Mouse (Mus musculus): ENCODE data around the gene C330007P06Rik. TPM values are rescaled to one million over a fixed set of nuclear protein-coding genes. Genes with fewer than 3 reads are reported as not detected.
"Not testable (repeated sequence)": the region's sequence is repeated elsewhere in the genome, so short reads cannot be mapped to it uniquely, and the experiment has no call there.

The C330007P06Rik gene
- polyA plus RNA-seq, 2 experiments, result 6.2 to 14.6 TPM

DNA sequence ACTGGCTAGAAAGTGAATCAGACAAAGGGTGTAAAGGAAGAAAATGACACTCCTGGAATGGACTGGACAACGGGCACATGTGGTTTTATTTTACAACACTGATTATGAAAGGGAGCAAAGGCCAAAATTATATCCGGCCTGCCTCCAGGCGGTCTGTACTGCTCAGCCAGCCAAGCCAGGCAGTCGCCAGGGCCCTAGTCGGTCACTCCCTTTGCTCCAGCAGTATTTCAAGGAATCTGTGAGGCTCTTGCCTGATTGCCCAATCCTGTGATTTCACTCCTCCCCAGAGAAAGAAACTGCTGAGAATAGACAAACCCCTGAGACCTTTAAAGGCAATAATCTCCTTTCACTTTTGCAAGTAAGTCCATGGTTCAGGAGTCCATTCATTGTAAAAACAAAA lies 69.7 kb downstream of the C330007P06Rik start:
- Histone ChIP-seq H3K4me3 (ENCODE audit: insufficient read depth in 1 of 2, low read depth in 2 of 2, low read length in 2 of 2) (no peak overlapping the region), H3K4me2 (ENCODE audit: low read depth) (no peak overlapping the region), H3K9ac (replicated peaks) (no peak overlapping the region), H3K36me3 (replicated peaks; ENCODE audit: control insufficient read depth, insufficient read depth, low read depth) (no peaks in the 10 kb centered on the region), H3K4me1 (replicated peaks; ENCODE audit: control insufficient read depth in 2 of 2, insufficient read depth in 2 of 2, low read length in 1 of 2) (peaks cover 0 to 6% of the 10 kb centered on the region in 2 experiments; a peak in 3 of 4 replicates), H3K27ac (no peak overlapping the region), H3K27me3 (ENCODE audit: control insufficient read depth, insufficient read depth, low read length) (no peaks in the 10 kb centered on the region), H3K9me3 (ENCODE audit: control insufficient read depth, low read length) (no peaks in the 10 kb centered on the region)
- no peak for TF ChIP-seq CTCF (IDR thresholded peaks at IDR 0.05; ENCODE audit: low read depth)
- TF ChIP-seq EP300 (IDR thresholded peaks at IDR 0.05; ENCODE audit: low read depth), result no peak
- 62% methylated on average over 5 of the region's 5 CpGs for WGBS (ENCODE audit: insufficient replicate concordance)
- no peak for DNase-seq (ENCODE audit: low read depth in 3 of 3, low spot score in 3 of 3)
- ATAC-seq (ENCODE audit: insufficient read depth), result no peak

DNA sequence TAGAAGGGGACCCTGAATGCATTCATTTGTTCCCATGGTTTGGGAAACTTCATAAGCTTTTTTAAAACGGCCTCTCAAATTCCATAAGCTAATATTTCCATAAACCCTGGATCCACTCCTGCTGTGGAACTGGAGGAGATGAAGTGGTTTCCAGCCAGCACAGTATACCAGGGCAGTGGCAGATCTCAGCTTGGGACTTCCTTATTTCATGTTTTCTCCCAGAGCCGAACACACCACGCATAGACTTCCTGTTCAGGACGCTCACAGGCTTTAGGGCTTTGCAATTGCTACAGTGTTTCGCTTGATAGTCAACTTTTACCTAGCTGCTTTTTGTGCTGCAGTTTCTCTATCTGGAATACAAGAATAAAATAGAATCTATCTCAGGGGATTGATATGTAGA lies 70.7 kb downstream of the C330007P06Rik start:
- Histone ChIP-seq H3K9me3 (ENCODE audit: control insufficient read depth, low read length) (no peaks in the 10 kb centered on the region), H3K4me3 (ENCODE audit: insufficient read depth in 1 of 2, low read depth in 2 of 2, low read length in 2 of 2) (no peak overlapping the region), H3K9ac (replicated peaks) (no peak overlapping the region), H3K27ac (no peak overlapping the region), H3K4me2 (ENCODE audit: low read depth) (no peak overlapping the region), H3K27me3 (ENCODE audit: control insufficient read depth, insufficient read depth, low read length) (no peaks in the 10 kb centered on the region), H3K36me3 (replicated peaks; ENCODE audit: control insufficient read depth, insufficient read depth, low read depth) (peaks cover under 1% of the 10 kb centered on the region; the same call in 1 of the 2 replicates), H3K4me1 (replicated peaks; ENCODE audit: control insufficient read depth in 2 of 2, insufficient read depth in 2 of 2, low read length in 1 of 2) (peaks cover 0 to 5% of the 10 kb centered on the region in 2 experiments; a peak in 3 of 4 replicates)
- WGBS (ENCODE audit: insufficient replicate concordance), result 33% methylated on average over 5 of the region's 5 CpGs
- no peak for ATAC-seq (ENCODE audit: insufficient read depth)
- no peak for DNase-seq (ENCODE audit: low read depth in 3 of 3, low spot score in 3 of 3)
- TF ChIP-seq EP300 (IDR thresholded peaks at IDR 0.05; ENCODE audit: low read depth) (no peak), CTCF (IDR thresholded peaks at IDR 0.05; ENCODE audit: low read depth) (no peak)

GRCm38 (mm10) chrX:36799131-36799879 lies 74.6 kb downstream of the C330007P06Rik start:
- no peak overlapping the region for H3K4me2 ChIP-seq (ENCODE audit: low read depth)
- no peak overlapping the region for H3K27ac ChIP-seq
- H3K4me3 ChIP-seq (ENCODE audit: insufficient read depth in 1 of 2, low read depth in 2 of 2, low read length in 2 of 2), result no peak overlapping the region
- H3K27me3 ChIP-seq (ENCODE audit: control insufficient read depth, insufficient read depth, low read length), result no peaks in the 10 kb centered on the region
- ATAC-seq (ENCODE audit: insufficient read depth), result no peak
- peaks cover 10% of the 10 kb centered on the region for H3K36me3 ChIP-seq (replicated peaks; ENCODE audit: control insufficient read depth, insufficient read depth, low read depth)
- no peak for DNase-seq (ENCODE audit: low read depth in 3 of 3, low spot score in 3 of 3)
- peaks cover 0 to 6% of the 10 kb centered on the region in 2 experiments; a peak in 2 of 4 replicates for H3K4me1 ChIP-seq (replicated peaks; ENCODE audit: control insufficient read depth in 2 of 2, insufficient read depth in 2 of 2, low read length in 1 of 2)
- WGBS (ENCODE audit: insufficient replicate concordance), result 29% methylated on average over 6 of the region's 6 CpGs
- TF ChIP-seq CTCF (IDR thresholded peaks at IDR 0.05; ENCODE audit: low read depth) (no peak), EP300 (IDR thresholded peaks at IDR 0.05; ENCODE audit: low read depth) (no peak)
- no peak overlapping the region for H3K9ac ChIP-seq (replicated peaks)
- no peaks in the 10 kb centered on the region for H3K9me3 ChIP-seq (ENCODE audit: control insufficient read depth, low read length)

- 46% methylated on average over 8 of the region's 8 CpGs for WGBS (ENCODE audit: insufficient replicate concordance)
- not testable (repeated sequence) for DNase-seq (ENCODE audit: low read depth in 3 of 3, low spot score in 3 of 3); H3K4me1 ChIP-seq (replicated peaks; ENCODE audit: control insufficient read depth in 2 of 2, insufficient read depth in 2 of 2, low read length in 1 of 2); H3K27me3 ChIP-seq (ENCODE audit: control insufficient read depth, insufficient read depth, low read length); H3K27ac ChIP-seq; H3K9me3 ChIP-seq (ENCODE audit: control insufficient read depth, low read length); ATAC-seq (ENCODE audit: insufficient read depth)
- Histone ChIP-seq H3K4me2 (ENCODE audit: low read depth) (peak overlapping the region; percentile 73), H3K4me3 (ENCODE audit: insufficient read depth in 1 of 2, low read depth in 2 of 2, low read length in 2 of 2) (peak overlapping the region; percentile 67 to 75), H3K9ac (replicated peaks) (peak overlapping the region; percentile 89), H3K36me3 (replicated peaks; ENCODE audit: control insufficient read depth, insufficient read depth, low read depth) (peaks cover 10% of the 10 kb centered on the region)
Measured at GRCm38 (mm10) chrX:36796734-36797133, 77.2 kb downstream of the C330007P06Rik start.

DNA sequence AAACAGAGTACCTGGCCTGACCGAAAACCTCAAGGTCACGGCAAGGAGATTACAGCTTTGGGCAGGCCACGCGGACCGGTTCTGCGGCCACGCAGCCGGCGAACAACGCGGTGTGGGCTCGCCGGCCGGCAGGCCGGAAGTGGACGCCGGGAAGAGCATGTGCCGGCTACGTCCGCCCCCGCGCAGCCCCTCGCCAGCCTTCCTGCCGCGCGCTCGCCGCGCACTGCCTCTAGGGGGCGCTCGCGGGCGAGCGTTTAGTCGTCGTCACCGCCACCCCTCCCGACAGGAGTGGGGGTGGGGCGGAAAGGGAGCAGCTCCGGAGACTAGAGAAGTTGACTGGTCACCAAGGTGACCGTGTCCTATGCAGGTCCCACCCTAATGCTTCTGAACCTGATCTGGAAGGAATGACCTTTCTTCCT lies 77.7 kb downstream of the C330007P06Rik start:
- Histone ChIP-seq H3K4me1 (replicated peaks; ENCODE audit: control insufficient read depth in 2 of 2, insufficient read depth in 2 of 2, low read length in 1 of 2) (peaks cover 0 to 6% of the 10 kb centered on the region in 2 experiments; a peak in 2 of 4 replicates), H3K9ac (replicated peaks) (peak overlapping the region; percentile 89), H3K27ac (peak overlapping the region; percentile 87), H3K9me3 (ENCODE audit: control insufficient read depth, low read length) (no peaks in the 10 kb centered on the region), H3K36me3 (replicated peaks; ENCODE audit: control insufficient read depth, insufficient read depth, low read depth) (peaks cover 10% of the 10 kb centered on the region), H3K4me2 (ENCODE audit: low read depth) (peak overlapping the region; percentile 73), H3K27me3 (ENCODE audit: control insufficient read depth, insufficient read depth, low read length) (no peaks in the 10 kb centered on the region), H3K4me3 (ENCODE audit: insufficient read depth in 1 of 2, low read depth in 2 of 2, low read length in 2 of 2) (peak overlapping the region; percentile 67 to 75)
- ATAC-seq (ENCODE audit: insufficient read depth) (peak; percentile 69), DNase-seq (ENCODE audit: low read depth in 3 of 3, low spot score in 3 of 3) (peak; percentile 55 to 72 (median 59))
- TF ChIP-seq EP300 (IDR thresholded peaks at IDR 0.05; ENCODE audit: low read depth) (no peak), CTCF (IDR thresholded peaks at IDR 0.05; ENCODE audit: low read depth) (peak; percentile 85)
- WGBS (ENCODE audit: insufficient replicate concordance), result 15% methylated on average over 27 of the region's 41 CpGs
